Mouse (Mus musculus) kidney, adult 2 months (tissue): ENCODE data around the gene H2-Eb2.

Source experiments
- CTCF ChIP-seq: fragments of 200-500 bp; conservative IDR thresholded peaks from 2 replicates; pipeline ENCODE4 v1.5.1; 2011; ENCODE audit warnings: low read depth, mild to moderate bottlenecking, control low read depth, low read length, moderate library complexity, mixed read lengths; ENCODE audit not compliant: insufficient read depth, insufficient read length
- POLR2A ChIP-seq: fragments of 200-500 bp; IDR thresholded peaks from one replicate; pipeline ENCODE4 v1.6.1; 2011; ENCODE audit warnings: low read depth, low read length, control low read depth

DNA sequence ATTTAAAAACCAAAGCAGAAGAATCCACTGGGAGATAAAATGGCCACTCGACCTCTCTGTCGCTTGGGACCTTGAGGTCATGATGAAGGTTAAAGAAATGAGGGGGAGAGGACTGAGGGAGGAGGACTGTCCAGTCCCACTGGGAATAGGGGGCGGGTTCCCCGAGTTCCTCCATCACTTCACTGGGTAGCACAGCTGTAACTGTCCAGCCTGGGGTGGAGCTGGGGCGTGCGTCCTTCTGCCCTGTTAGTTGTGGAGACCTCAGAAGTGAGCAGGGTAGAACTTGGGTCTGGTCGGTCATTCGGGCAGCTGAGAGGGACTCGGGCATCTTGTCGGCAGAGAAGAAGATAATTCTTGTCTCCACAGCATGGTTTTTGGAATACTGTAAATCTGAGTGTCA is 16.2 kb upstream of the H2-Eb2 start:
- TF ChIP-seq POLR2A (no peak), CTCF (no peak)
